Mouse (Mus musculus): ENCODE data around the gene Kcnma1. TPM values are rescaled to one million over a fixed set of nuclear protein-coding genes. Genes with fewer than 3 reads are reported as not detected.

Gene Kcnma1
- polyA plus RNA-seq, 1 experiment from 2014 or later = 4.0 TPM

GRCm38 (mm10) chr14:23550467-23550866 lies 463.8 kb downstream of the Kcnma1 start:
- H3K4me2 ChIP-seq = no peak overlapping the region
- no peak overlapping the region for H3K27ac ChIP-seq
- no peak overlapping the region for H3K4me3 ChIP-seq
- no peaks in the 10 kb centered on the region for H3K27me3 ChIP-seq
- H3K4me1 ChIP-seq = peaks cover 14% of the 10 kb centered on the region
- no peaks in the 10 kb centered on the region for H3K9me3 ChIP-seq
- H3K9ac ChIP-seq = no peak overlapping the region
- no peaks in the 10 kb centered on the region for H3K36me3 ChIP-seq
- ATAC-seq (ENCODE audit: insufficient number of reproducible peaks, insufficient read depth, low FRiP score, low TSS enrichment, low read depth) = 0 out of 2 replicates have a peak, but pooled peaks have one; percentile 64
- WGBS = 42% methylated on average over 3 of the region's 3 CpGs

GRCm38 (mm10) chr14:23542131-23542530 lies 472.2 kb downstream of the Kcnma1 start:
- ATAC-seq (ENCODE audit: insufficient number of reproducible peaks, insufficient read depth, low FRiP score, low TSS enrichment, low read depth) = no peak
- WGBS = 81% methylated on average over 6 of the region's 6 CpGs
- H3K27ac ChIP-seq = no peak overlapping the region
- no peak overlapping the region for H3K4me3 ChIP-seq
- H3K27me3 ChIP-seq = no peaks in the 10 kb centered on the region
- H3K36me3 ChIP-seq = no peaks in the 10 kb centered on the region
- H3K9ac ChIP-seq = no peak overlapping the region
- H3K4me1 ChIP-seq = no peaks in the 10 kb centered on the region
- H3K4me2 ChIP-seq = no peak overlapping the region
- no peaks in the 10 kb centered on the region for H3K9me3 ChIP-seq

- 74% methylated on average over 3 of the region's 3 CpGs for WGBS
- H3K9ac ChIP-seq = no peak overlapping the region
Measured at GRCm38 (mm10) chr14:23539621-23540020, 474.7 kb downstream of the Kcnma1 start.

GRCm38 (mm10) chr14:23533346-23533745 lies 480.9 kb downstream of the Kcnma1 start:
- Histone ChIP-seq H3K4me2 (no peak overlapping the region), H3K4me3 (no peak overlapping the region), H3K9me3 (no peaks in the 10 kb centered on the region; the same call in 1 of the 2 replicates), H3K36me3 (no peaks in the 10 kb centered on the region), H3K27ac (no peak overlapping the region), H3K9ac (no peak overlapping the region), H3K27me3 (no peaks in the 10 kb centered on the region), H3K4me1 (peaks cover 19% of the 10 kb centered on the region)
- no peak for ATAC-seq (ENCODE audit: insufficient number of reproducible peaks, insufficient read depth, low FRiP score, low TSS enrichment, low read depth)
- 89% methylated on average over 3 of the region's 3 CpGs for WGBS

More at GRCm38 (mm10) chr14:23539621-23540020, 474.7 kb downstream of the Kcnma1 start:
- Histone ChIP-seq H3K4me2 (no peak overlapping the region), H3K36me3 (no peaks in the 10 kb centered on the region), H3K9me3 (no peaks in the 10 kb centered on the region), H3K27ac (no peak overlapping the region), H3K4me1 (no peaks in the 10 kb centered on the region), H3K27me3 (no peaks in the 10 kb centered on the region), H3K4me3 (no peak overlapping the region)
- ATAC-seq (ENCODE audit: insufficient number of reproducible peaks, insufficient read depth, low FRiP score, low TSS enrichment, low read depth) = no peak

- ATAC-seq (ENCODE audit: insufficient number of reproducible peaks, insufficient read depth, low FRiP score, low TSS enrichment, low read depth) = no peak
- no peak overlapping the region for H3K9ac ChIP-seq
- H3K27ac ChIP-seq = no peak overlapping the region; the same call in 1 of the 2 replicates
- 66% methylated on average over 8 of the region's 8 CpGs for WGBS
- H3K4me3 ChIP-seq = no peak overlapping the region
- no peaks in the 10 kb centered on the region; the same call in 1 of the 2 replicates for H3K9me3 ChIP-seq
- no peak overlapping the region for H3K4me2 ChIP-seq
- H3K36me3 ChIP-seq = no peaks in the 10 kb centered on the region
- no peaks in the 10 kb centered on the region for H3K27me3 ChIP-seq
- peaks cover 25% of the 10 kb centered on the region for H3K4me1 ChIP-seq
Measured at GRCm38 (mm10) chr14:23531735-23532525, 482.4 kb downstream of the Kcnma1 start.

- 5% methylated on average over 4 of the region's 4 CpGs for WGBS
- no peaks in the 10 kb centered on the region for H3K27me3 ChIP-seq
- peak overlapping the region; percentile 80 for H3K27ac ChIP-seq
Measured at GRCm38 (mm10) chr14:23529720-23530119, 484.6 kb downstream of the Kcnma1 start.

GRCm38 (mm10) chr14:23529229-23529628 lies 485.1 kb downstream of the Kcnma1 start:
- H3K9me3 ChIP-seq = no peaks in the 10 kb centered on the region
- WGBS = 61% methylated on average over 1 of the region's 1 CpGs
- H3K27ac ChIP-seq = peak overlapping the region; percentile 80
- no peaks in the 10 kb centered on the region for H3K27me3 ChIP-seq
- no peak overlapping the region for H3K9ac ChIP-seq
- H3K4me3 ChIP-seq = no peak overlapping the region
- no peak for ATAC-seq (ENCODE audit: insufficient number of reproducible peaks, insufficient read depth, low FRiP score, low TSS enrichment, low read depth)
- no peaks in the 10 kb centered on the region for H3K36me3 ChIP-seq
- H3K4me1 ChIP-seq = peaks cover 27% of the 10 kb centered on the region
- H3K4me2 ChIP-seq = no peak overlapping the region

More at GRCm38 (mm10) chr14:23529720-23530119, 484.6 kb downstream of the Kcnma1 start:
- no peak for ATAC-seq (ENCODE audit: insufficient number of reproducible peaks, insufficient read depth, low FRiP score, low TSS enrichment, low read depth)
- no peak overlapping the region for H3K4me3 ChIP-seq
- no peaks in the 10 kb centered on the region for H3K36me3 ChIP-seq
- peaks cover 25% of the 10 kb centered on the region for H3K4me1 ChIP-seq
- H3K9me3 ChIP-seq = no peaks in the 10 kb centered on the region; the same call in 1 of the 2 replicates
- no peak overlapping the region for H3K9ac ChIP-seq
- no peak overlapping the region for H3K4me2 ChIP-seq

GRCm38 (mm10) chr14:23525910-23526309 lies 488.4 kb downstream of the Kcnma1 start:
- Histone ChIP-seq H3K36me3 (no peaks in the 10 kb centered on the region), H3K27ac (no peak overlapping the region), H3K9me3 (no peaks in the 10 kb centered on the region), H3K9ac (no peak overlapping the region), H3K27me3 (no peaks in the 10 kb centered on the region), H3K4me3 (no peak overlapping the region), H3K4me2 (no peak overlapping the region), H3K4me1 (peaks cover 41% of the 10 kb centered on the region)
- WGBS = 92% methylated on average over 1 of the region's 1 CpGs
- no peak for ATAC-seq (ENCODE audit: insufficient number of reproducible peaks, insufficient read depth, low FRiP score, low TSS enrichment, low read depth)

GRCm38 (mm10) chr14:23523825-23524491 lies 490.3 kb downstream of the Kcnma1 start:
- H3K4me3 ChIP-seq = no peak overlapping the region
- no peaks in the 10 kb centered on the region for H3K9me3 ChIP-seq
- H3K9ac ChIP-seq = no peak overlapping the region
- no peaks in the 10 kb centered on the region for H3K27me3 ChIP-seq
- no peak overlapping the region for H3K4me2 ChIP-seq
- no peaks in the 10 kb centered on the region for H3K36me3 ChIP-seq
- H3K27ac ChIP-seq = peak overlapping the region; percentile 83
- 33% methylated on average over 6 of the region's 6 CpGs for WGBS
- ATAC-seq (ENCODE audit: insufficient number of reproducible peaks, insufficient read depth, low FRiP score, low TSS enrichment, low read depth) = no peak
- H3K4me1 ChIP-seq = peaks cover 52% of the 10 kb centered on the region

- Histone ChIP-seq H3K27ac (peak overlapping the region; percentile 83), H3K9ac (no peak overlapping the region), H3K27me3 (no peaks in the 10 kb centered on the region), H3K4me3 (no peak overlapping the region), H3K36me3 (no peaks in the 10 kb centered on the region), H3K4me2 (no peak overlapping the region), H3K4me1 (peaks cover 41% of the 10 kb centered on the region), H3K9me3 (no peaks in the 10 kb centered on the region)
- 68% methylated on average over 4 of the region's 4 CpGs for WGBS
- ATAC-seq (ENCODE audit: insufficient number of reproducible peaks, insufficient read depth, low FRiP score, low TSS enrichment, low read depth) = no peak
Measured at GRCm38 (mm10) chr14:23522606-23523159, 491.6 kb downstream of the Kcnma1 start.

GRCm38 (mm10) chr14:23521080-23521684 lies 493.1 kb downstream of the Kcnma1 start:
- peak overlapping the region; percentile 71 for H3K27ac ChIP-seq
- no peak overlapping the region for H3K9ac ChIP-seq
- H3K4me1 ChIP-seq = peaks cover 40% of the 10 kb centered on the region
- WGBS = 30% methylated on average over 10 of the region's 10 CpGs
- no peak overlapping the region for H3K4me2 ChIP-seq
- no peak overlapping the region for H3K4me3 ChIP-seq
- H3K27me3 ChIP-seq = no peaks in the 10 kb centered on the region
- ATAC-seq (ENCODE audit: insufficient number of reproducible peaks, insufficient read depth, low FRiP score, low TSS enrichment, low read depth) = 0 out of 2 replicates have a peak, but pooled peaks have one; percentile 43
- no peaks in the 10 kb centered on the region for H3K9me3 ChIP-seq
- no peaks in the 10 kb centered on the region for H3K36me3 ChIP-seq

Data from embryonic facial prominence, embryonic 13.5 days (tissue).